Mouse (Mus musculus) adrenal gland, adult 2 months (tissue): ENCODE results near the gene Ttll9. TPM values are rescaled to one million over a fixed set of nuclear protein-coding genes. Genes with fewer than 3 reads are reported as not detected.

Experiments
- DNase-seq: peaks from one replicate; pipeline ENCODE4 v3.0.0; 2021
- long read RNA-seq: library from polyadenylated mRNA; stranded (forward); transcript quantifications from one replicate; pipeline ENCODE4 v2.0.0, GENCODE M21; 2021
- polyA plus RNA-seq: library from polyadenylated mRNA; depleted of rRNA; stranded (reverse); fragments of >200 nt; gene quantifications from 2 replicates; pipeline ENCODE4 v1.2.3, GENCODE M21; 2012; rRNA removed
- total RNA-seq, 2 experiments: library from RNA; stranded (reverse); gene quantifications; 2 replicates each; pipeline ENCODE4 v1.2.3; 2021

The Ttll9 gene
- total RNA-seq: under 1 TPM; 0.40 to 0.90 TPM
- polyA plus RNA-seq: 0.06 and 0.33 TPM in 2 replicates
- long read RNA-seq: 0 reads

DNA sequence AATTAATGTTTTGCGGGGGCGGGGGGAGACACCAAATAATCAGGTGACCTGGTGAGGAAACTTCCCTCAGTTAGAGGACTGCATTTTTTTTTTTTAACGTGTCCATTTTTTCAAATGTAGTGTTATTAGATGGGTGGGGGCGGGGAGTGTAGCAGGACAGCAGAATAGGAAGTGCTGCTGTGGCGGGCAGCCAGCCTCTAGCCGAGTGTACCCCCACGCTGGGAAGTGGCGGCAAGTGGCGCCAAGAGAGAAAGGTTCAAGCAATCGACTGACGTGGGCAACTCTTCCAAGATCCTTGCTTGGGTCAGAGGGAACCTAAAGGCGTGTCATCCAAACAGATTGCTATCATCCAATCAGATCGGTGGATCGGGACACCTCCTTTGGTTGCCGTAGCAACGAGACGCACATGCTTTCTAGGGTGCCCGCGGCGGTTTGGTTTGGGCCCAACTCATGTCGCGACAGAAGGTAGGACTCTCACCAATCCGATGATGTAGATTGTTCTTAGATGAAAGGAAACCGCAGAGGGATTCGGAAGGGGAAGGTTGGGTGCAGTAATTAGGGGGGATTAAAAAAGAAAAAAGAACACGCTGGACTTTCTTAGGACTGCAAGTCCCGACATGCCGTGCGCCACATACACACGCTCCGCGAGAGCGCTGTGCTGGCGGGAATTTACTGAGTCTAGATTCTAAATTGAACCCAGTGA is at the start of gene Ttll9:
Gene Ttll9, plus strand, starts transcription at position 395 of the 703 bp plus-strand sequence.
- peak; percentile 88 for DNase-seq

- no peak for DNase-seq
Measured at GRCm38 (mm10) chr2:152913471-152913870, 48.8 kb upstream of the Ttll9 start.

DNA sequence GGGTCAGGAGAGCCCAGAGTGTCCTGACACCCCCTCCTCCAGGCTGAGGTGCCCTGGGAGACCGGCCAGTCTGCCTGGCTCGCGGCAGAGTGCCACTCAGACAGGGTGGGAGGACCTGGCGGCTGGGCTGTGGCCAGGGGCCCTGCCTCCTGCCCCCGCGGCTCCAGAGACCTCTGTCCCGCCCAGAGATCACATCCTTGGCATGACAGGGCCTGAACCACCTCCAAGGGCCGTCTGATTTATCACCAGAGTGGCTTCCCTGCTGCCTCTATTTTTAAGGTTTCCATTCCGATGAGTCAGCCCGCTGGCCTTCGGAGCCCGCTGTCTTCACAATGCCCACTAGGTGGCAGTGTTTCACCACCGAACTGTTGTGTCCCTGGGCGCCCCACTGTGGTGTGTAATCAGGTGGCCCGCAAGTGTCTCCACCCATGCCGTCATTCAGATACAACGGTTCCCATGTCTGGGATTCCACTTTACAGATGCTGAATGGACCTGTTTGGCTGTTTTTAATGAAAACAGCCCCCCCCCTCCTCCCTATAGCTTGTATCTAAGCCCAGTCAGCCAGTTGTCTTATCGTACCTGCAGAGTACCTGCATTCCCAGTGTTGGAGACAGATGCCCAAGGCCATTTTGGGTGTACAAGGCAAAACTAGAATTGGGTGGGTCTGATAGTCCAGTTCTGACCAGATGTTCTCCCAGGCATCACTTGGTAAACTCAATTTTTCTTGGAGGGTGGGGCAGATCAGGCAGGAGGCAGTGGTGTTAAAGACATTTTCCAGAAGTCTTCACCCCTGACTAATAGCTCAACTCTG is 47.8 kb upstream of the Ttll9 start:
- DNase-seq: peak; percentile 95

- no peak for DNase-seq
Measured at GRCm38 (mm10) chr2:152915453-152915852, 46.8 kb upstream of the Ttll9 start.

DNA sequence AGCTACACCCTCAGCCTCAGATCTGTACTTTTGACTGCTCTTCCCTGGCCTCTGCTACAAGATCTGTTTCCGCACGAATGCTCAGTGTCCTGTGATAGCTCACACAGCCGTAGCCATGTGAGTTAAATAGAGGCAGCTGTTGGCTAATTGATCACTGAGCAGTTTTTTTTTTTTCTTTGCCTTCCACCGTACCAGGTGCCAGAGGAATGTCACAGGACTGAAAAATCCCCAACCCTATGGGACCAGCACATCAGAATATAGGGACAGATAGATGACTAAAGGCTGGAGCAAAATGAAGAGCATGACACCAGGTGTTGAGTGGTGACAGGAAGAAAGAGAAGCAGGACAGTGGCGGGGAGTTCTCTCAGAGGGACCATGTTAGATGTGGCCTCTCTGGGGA is 46.2 kb upstream of the Ttll9 start:
- no peak for DNase-seq

DNA sequence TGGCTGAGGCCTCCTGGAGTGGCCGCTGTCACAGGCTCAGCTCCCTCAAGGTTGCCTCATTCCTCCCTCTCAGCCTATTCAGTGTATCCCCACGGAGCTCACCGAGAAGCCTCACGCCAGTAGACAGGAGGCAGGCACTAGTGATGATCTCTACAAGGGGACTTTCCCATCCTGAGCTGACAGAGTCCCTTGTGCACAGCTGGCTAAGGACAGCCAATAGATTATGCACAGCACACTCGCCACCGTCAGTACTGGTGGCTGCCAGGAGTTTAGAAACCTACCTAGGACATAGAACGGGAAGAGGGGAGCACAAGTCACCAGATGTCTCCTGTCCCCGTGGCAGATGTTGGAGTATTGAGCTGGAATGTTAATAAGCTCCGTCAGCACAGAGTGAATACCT is 44.6 kb upstream of the Ttll9 start:
- no peak for DNase-seq

DNA sequence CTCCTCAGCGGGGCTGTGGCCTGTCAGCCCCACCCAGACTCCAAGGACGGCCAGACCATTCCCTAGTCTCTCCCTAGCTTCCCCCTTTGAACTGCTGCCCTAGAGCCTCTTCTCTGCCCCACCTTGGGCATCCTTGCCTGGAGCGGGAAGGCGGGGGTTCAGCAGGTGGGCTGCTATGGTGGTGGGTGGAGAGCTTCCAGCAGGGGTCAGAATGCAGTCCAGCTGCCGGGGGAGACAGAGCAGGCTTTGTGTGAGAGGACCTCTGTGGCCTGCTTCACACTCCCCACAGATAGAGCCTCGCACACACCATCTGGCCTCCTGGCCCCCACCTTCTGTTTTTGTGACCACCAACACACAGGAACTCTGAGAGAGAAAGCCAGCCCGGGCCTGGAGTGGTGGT is 39.9 kb upstream of the Ttll9 start:
- no peak for DNase-seq

DNA sequence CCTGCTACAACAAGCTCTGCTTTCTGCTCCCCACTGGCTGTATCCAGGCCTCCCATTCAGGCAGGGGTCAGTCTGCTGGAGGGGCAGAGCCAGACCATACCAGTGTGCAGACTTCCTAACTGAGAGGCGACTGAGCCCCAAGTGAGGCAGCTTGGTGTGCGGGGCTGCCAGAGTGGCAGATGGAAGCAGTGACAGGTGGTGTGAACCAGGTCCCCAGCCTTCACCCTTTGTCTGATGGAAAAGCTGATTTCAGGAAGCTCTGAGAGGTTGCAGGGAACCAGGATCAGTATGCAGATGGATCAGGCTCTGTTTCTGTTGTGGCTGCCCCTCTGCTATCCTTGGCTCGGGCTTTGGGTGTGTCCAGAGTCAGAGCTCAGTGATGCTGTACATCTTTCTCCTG is 38.7 kb upstream of the Ttll9 start:
- DNase-seq: no peak

DNA sequence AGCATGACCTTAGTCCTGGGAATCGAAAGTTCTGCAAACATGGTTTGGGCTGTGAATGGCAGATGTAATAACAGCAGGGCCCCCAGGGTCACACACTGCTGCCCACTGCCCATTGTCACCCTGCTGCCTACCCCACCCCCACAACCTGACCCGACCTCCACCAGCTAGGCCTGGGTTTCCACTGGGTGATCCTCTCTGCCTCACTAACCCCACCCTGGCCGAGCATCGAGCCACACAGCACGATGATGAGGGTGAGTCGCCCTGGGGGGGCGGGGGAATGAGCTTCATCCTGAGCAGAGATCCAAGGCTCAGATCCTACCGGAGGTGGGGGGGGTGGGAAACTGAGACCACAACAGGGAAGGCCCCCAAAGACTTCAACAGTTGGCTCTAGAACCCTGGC is 38.2 kb upstream of the Ttll9 start:
- DNase-seq: no peak

DNA sequence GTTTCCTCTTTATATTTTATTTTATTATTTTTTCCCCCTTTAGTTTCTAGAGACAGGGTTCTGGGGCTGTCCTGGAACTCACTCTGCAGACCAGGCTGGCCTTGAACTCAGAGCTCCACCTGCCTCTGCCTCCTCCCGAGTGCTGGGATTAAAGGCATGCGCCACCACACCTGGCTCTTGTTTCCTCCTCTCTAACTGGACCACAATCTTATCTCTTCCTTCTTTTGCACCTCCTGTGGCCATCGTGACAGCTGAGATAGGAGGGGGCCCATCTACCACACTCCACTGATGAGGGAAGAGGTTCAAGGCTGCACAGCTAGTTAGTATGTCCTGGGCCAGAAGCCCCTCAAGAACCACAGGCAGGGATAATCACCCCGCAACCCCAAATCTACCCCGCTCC is 37.7 kb upstream of the Ttll9 start:
- no peak for DNase-seq

GRCm38 (mm10) chr2:152925189-152925872 is 37.0 kb upstream of the Ttll9 start:
- peak; percentile 90 for DNase-seq

DNA sequence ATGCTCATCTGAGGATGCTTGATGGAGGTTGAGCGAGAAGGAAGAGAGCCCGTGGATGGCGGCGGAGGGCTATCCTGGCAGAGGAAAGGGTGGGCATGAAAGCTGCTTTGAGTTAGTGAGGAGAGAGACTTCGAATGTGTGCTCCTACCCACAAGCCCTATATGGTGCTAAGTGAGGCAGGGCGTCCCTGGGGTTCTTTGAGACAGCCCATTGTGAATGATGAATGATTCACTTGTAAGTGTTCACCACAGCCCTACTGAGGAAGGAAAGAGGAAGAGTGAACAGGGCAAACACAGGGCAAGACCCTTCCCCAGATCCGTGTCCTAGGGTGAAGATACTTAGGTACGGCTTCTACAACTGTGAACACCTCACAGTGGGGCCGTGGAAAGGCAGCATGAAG is 35.4 kb upstream of the Ttll9 start:
- DNase-seq: no peak

GRCm38 (mm10) chr2:152927371-152927770 is 34.9 kb upstream of the Ttll9 start:
- DNase-seq: peak; percentile 57

DNA sequence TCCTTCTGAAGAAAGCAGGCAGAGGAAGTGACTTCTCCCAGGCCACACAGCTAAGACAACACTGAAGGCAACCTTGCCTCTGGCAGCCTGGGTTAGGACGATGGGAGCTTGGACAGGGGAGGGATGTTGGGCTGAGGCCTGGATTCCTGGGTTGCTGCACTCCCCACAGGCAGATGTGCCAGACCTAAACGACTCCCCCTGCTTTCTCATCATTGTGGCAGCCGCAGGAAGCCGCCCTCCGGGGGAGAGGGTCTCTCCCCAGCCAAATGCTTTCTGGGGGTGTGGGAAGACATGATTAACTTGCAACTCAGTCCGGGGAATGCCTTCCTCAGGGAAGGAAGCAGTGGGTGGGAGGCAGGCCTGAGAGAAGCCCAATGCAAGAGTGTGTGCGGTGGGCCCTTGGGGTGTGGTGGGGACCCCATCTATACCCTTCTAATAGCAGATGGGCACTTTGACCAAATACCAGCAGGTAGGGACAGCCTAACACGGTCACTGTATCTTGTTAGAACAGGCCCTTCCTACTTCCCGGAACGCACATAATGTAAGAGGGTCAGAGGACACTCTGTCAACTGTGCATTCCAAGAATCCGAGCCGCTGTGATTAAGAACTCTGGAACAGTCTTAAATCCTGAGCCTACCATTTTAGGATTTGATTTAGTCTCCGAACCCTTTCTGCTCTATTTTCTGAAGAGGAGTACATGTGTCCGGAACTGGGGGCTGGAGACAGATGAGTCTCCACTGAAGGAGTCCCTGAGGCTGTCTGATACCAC is 33.9 kb upstream of the Ttll9 start:
- DNase-seq: no peak

DNA sequence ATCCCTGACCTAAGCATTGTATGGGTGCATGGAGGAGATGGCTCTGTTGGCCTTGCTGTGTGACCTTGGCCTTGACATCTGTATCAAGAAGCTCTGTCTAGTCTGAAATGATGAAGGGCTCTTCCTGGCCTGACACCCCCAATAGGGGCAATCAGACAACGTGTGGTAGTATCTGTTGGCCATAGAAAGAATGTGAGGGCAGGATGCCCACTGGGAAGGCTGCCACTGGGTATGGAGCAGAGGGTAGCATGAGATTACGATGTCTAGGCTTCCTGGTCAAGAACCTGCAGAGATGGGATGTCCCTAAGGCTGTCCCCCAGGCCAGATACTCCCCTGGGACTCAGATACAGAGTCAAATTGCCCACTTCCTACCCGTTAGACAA is 33.3 kb upstream of the Ttll9 start:
- no peak for DNase-seq

DNA sequence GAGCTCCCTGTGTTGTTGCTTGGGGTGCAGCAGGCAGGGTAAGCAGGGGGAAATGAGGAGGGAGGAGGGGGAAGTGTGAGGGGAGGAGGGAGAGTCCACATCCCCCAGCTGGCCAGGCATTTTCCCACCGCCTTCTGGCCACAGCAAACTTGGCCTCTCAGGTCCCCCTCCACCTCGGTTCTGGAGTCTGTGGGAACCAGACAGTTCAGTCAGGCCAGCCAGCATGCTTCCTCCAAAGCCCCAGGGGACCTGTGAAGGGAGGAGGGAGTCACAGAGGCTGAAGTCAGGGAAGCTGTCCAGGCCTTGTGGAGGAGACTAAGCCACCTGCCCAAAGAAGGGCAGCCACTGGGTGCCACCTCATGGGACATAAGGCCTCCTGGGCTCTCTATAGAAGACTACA is 32.0 kb upstream of the Ttll9 start:
- no peak for DNase-seq

DNA sequence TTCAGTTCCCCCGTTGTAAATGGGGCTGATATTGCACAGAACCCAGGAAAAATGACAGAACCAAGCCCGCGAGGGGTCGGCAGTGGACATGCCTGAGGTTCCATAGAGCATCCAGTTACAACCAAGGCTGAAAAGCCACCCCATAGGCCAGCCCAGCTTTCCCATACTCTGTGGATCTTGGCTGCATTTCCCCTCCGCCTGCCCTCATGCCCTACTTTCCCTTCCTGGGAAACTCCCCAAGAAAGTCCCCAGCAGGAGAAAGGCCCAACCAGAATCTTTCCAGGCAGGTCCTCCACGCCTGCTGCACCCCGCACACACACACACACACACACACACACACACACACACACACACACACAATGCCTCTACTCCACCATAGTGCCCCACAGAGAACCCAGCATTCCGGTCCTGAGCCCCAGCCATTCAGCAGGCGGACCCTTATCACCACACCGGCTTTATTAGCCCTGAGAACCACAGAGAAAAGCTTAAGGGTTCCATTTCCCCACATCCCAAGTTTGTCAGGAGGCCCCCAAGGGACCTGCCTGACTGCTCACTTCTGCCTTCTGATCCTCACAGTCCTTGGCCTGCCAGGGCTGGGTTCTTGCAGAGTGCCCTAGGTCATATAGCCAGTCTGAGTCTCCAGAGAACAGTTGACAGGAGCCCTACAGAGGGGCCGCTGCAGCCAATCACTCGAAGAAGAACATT is 30.7 kb upstream of the Ttll9 start:
- no peak for DNase-seq

DNA sequence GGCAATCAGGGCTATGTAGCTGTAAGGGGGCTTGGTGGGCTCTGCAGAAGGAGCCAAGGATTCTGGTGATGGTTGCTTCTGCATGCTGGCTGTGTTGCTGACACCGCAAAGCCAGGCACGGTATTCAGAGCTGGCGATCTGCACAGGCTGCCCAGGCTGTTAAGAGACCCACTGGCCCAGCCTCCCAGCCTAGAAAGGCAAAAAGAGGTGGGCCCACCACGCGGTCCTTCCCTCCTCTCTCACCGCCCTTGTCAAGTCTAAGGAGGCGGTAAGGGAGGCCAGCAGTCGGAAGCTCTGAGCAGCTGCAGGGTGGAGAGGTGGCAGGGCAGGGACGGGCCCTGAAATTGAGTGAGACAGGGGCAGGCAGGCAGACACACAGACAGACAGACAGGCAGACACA is 29.2 kb upstream of the Ttll9 start, which contains the start of gene Foxs1:
Gene Foxs1, minus strand, starts transcription at position 161 of the 400 bp plus-strand sequence.
- DNase-seq: peak; percentile 35

GRCm38 (mm10) chr2:152933614-152934013 is 28.7 kb upstream of the Ttll9 start:
- DNase-seq: peak; percentile 75

DNA sequence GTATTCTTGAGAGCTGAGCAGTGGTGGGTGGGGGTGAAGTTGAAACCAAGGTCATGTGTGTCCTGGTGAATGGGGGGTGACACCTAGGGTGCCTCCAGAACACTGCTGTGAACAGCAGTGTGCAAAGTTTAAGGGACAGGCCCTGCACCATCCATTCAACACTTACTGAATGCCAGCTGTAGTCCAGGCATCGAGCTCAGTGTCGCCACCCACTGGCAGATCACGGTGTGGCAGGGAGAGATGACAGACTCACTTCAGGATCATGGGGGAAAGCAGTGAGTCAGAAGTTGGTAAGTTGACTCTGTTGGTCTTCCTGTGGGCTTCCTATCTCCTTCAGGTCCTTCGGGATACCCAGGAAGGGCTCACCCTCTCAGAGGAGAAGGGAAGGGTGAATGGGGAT is 22.4 kb upstream of the Ttll9 start:
- peak; percentile 48 for DNase-seq

DNA sequence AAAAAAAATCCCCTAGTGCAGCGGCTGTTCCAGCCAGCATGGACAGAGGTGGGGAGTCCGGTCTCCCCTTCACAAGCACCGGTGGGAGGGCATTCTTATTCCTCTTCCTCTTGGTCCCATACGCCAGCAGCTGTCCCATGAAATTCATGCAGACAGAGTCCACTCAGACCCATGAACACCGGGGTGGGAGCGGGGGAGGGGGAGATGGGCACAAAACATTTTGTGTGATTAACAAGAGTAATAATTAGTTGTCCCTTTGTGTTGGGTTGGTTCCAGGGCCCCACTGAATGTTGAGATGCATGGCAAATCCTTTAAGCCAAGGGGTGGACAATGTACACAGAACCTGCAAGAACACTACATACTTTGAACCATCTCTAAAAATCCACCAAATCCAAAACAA is 21.2 kb upstream of the Ttll9 start:
- no peak for DNase-seq
